Mouse (Mus musculus): ENCODE measurements around the gene Gng11. TPM values are rescaled to one million over a fixed set of nuclear protein-coding genes. Genes with fewer than 3 reads are reported as not detected.

Gng11 gene
- total and polyA plus RNA-seq, 2 experiments = 4.6 to 9.3 TPM

- Histone ChIP-seq H3K27ac (replicated peaks; ENCODE audit: insufficient read depth, low read depth, low read length) (peak within 1 kb of the TSS; percentile 94), H3K4me3 (ENCODE audit: insufficient read depth, low read depth, low read length) (peak within 1 kb of the TSS; percentile 65), H3K36me3 (ENCODE audit: control insufficient read depth, insufficient read depth, low read length) (no peaks in the 10 kb centered on the region), H3K9ac (ENCODE audit: low read depth, low read length) (peak within 1 kb of the TSS; percentile 89), H3K27me3 (ENCODE audit: control insufficient read depth, insufficient read depth, low read length) (no peaks in the 10 kb centered on the region), H3K79me2 (ENCODE audit: control insufficient read depth, insufficient read depth, low read length) (peaks cover 6% of the 10 kb centered on the region; the same call in 1 of the 2 replicates), H3K4me1 (ENCODE audit: control insufficient read depth, insufficient read depth, low read length) (peaks cover 4% of the 10 kb centered on the region)
- DNase-seq (ENCODE audit: extremely low read depth, low read depth, low spot score) = peak; percentile 100
- no peak for TF ChIP-seq CTCF (IDR thresholded peaks at IDR 0.05; ENCODE audit: low read depth, low read length)
- WGBS = 17% methylated on average over 3 of the region's 3 CpGs
These were observed 15.0 kb upstream of the Gng11 start, which contains the start of gene Tfpi2 for GRCm38 (mm10) chr6:3988750-3989149. Gene Tfpi2, minus strand, starts transcription at chr6:3988919.

GRCm38 (mm10) chr6:3993492-3993891 is 10.2 kb upstream of the Gng11 start, which contains the start of gene Gngt1:
Gene Gngt1, plus strand, starts transcription at chr6:3993792.
- DNase-seq (ENCODE audit: extremely low read depth, low read depth, low spot score) = peak; percentile 51
- no peaks in the 10 kb centered on the region; the same call in 1 of the 2 replicates for H3K4me1 ChIP-seq (ENCODE audit: control insufficient read depth, insufficient read depth, low read length)
- H3K27me3 ChIP-seq (ENCODE audit: control insufficient read depth, insufficient read depth, low read length) = no peaks in the 10 kb centered on the region
- no peaks in the 10 kb centered on the region for H3K36me3 ChIP-seq (ENCODE audit: control insufficient read depth, insufficient read depth, low read length)
- TF ChIP-seq POLR2A (IDR thresholded peaks at IDR 0.05; ENCODE audit: extremely low read depth, insufficient read depth, low read length) (no peak), CTCF (IDR thresholded peaks at IDR 0.05; ENCODE audit: low read depth, low read length) (no peak)
- H3K27ac ChIP-seq (replicated peaks; ENCODE audit: insufficient read depth, low read depth, low read length) = no peak within 1 kb of the TSS
- no peak within 1 kb of the TSS for H3K9ac ChIP-seq (ENCODE audit: low read depth, low read length)
- WGBS = 87% methylated on average over 6 of the region's 6 CpGs
- H3K4me3 ChIP-seq (ENCODE audit: insufficient read depth, low read depth, low read length) = no peak within 1 kb of the TSS
- H3K79me2 ChIP-seq (ENCODE audit: control insufficient read depth, insufficient read depth, low read length) = no peaks in the 10 kb centered on the region

GRCm38 (mm10) chr6:3998089-3998488 is 5.6 kb upstream of the Gng11 start:
- Histone ChIP-seq H3K9ac (ENCODE audit: low read depth, low read length) (no peak overlapping the region), H3K36me3 (ENCODE audit: control insufficient read depth, insufficient read depth, low read length) (no peaks in the 10 kb centered on the region), H3K27ac (replicated peaks; ENCODE audit: insufficient read depth, low read depth, low read length) (no peak overlapping the region), H3K79me2 (ENCODE audit: control insufficient read depth, insufficient read depth, low read length) (no peaks in the 10 kb centered on the region), H3K27me3 (ENCODE audit: control insufficient read depth, insufficient read depth, low read length) (no peaks in the 10 kb centered on the region), H3K4me1 (ENCODE audit: control insufficient read depth, insufficient read depth, low read length) (no peaks in the 10 kb centered on the region), H3K4me3 (ENCODE audit: insufficient read depth, low read depth, low read length) (no peak overlapping the region)
- no peak for DNase-seq (ENCODE audit: extremely low read depth, low read depth, low spot score)
- 75% methylated on average over 4 of the region's 4 CpGs for WGBS
- no peak for TF ChIP-seq CTCF (IDR thresholded peaks at IDR 0.05; ENCODE audit: low read depth, low read length)

GRCm38 (mm10) chr6:3999296-3999695 is 4.4 kb upstream of the Gng11 start:
- no peaks in the 10 kb centered on the region for H3K36me3 ChIP-seq (ENCODE audit: control insufficient read depth, insufficient read depth, low read length)
- TF ChIP-seq POLR2A (IDR thresholded peaks at IDR 0.05; ENCODE audit: extremely low read depth, insufficient read depth, low read length) = no peak
- TF ChIP-seq CTCF (IDR thresholded peaks at IDR 0.05; ENCODE audit: low read depth, low read length) = no peak
- H3K79me2 ChIP-seq (ENCODE audit: control insufficient read depth, insufficient read depth, low read length) = no peaks in the 10 kb centered on the region
- H3K27ac ChIP-seq (replicated peaks; ENCODE audit: insufficient read depth, low read depth, low read length) = no peak overlapping the region
- 0 out of 2 replicates have a peak, but pooled peaks cover under 1% of the 10 kb centered on the region for H3K4me1 ChIP-seq (ENCODE audit: control insufficient read depth, insufficient read depth, low read length)
- no peak overlapping the region for H3K9ac ChIP-seq (ENCODE audit: low read depth, low read length)
- WGBS = 80% methylated on average over 6 of the region's 6 CpGs
- H3K27me3 ChIP-seq (ENCODE audit: control insufficient read depth, insufficient read depth, low read length) = no peaks in the 10 kb centered on the region
- H3K4me3 ChIP-seq (ENCODE audit: insufficient read depth, low read depth, low read length) = no peak overlapping the region
- DNase-seq (ENCODE audit: extremely low read depth, low read depth, low spot score) = no peak

- 67% methylated on average over 3 of the region's 3 CpGs for WGBS
These were observed 3.0 kb upstream of the Gng11 start for GRCm38 (mm10) chr6:4000716-4001115.

GRCm38 (mm10) chr6:4003445-4003844 is 259 bp upstream of the Gng11 start:
- Histone ChIP-seq H3K27me3 (ENCODE audit: control insufficient read depth, insufficient read depth, low read length) (no peaks in the 10 kb centered on the region), H3K9ac (ENCODE audit: low read depth, low read length) (no peak overlapping the region), H3K27ac (replicated peaks; ENCODE audit: insufficient read depth, low read depth, low read length) (peak overlapping the region; percentile 58), H3K79me2 (ENCODE audit: control insufficient read depth, insufficient read depth, low read length) (no peaks in the 10 kb centered on the region), H3K4me3 (ENCODE audit: insufficient read depth, low read depth, low read length) (peak overlapping the region; percentile 5; the same call in 1 of the 2 replicates), H3K4me1 (ENCODE audit: control insufficient read depth, insufficient read depth, low read length) (0 out of 2 replicates have a peak, but pooled peaks cover 2% of the 10 kb centered on the region), H3K36me3 (ENCODE audit: control insufficient read depth, insufficient read depth, low read length) (no peaks in the 10 kb centered on the region)
- DNase-seq (ENCODE audit: extremely low read depth, low read depth, low spot score) = no peak
- TF ChIP-seq POLR2A (IDR thresholded peaks at IDR 0.05; ENCODE audit: extremely low read depth, insufficient read depth, low read length) = no peak
- no peak for TF ChIP-seq CTCF (IDR thresholded peaks at IDR 0.05; ENCODE audit: low read depth, low read length)
- WGBS = 35% methylated on average over 4 of the region's 4 CpGs

More at GRCm38 (mm10) chr6:4000716-4001115, 3.0 kb upstream of the Gng11 start:
- DNase-seq (ENCODE audit: extremely low read depth, low read depth, low spot score) = peak; percentile 54
- Histone ChIP-seq H3K27ac (replicated peaks; ENCODE audit: insufficient read depth, low read depth, low read length) (no peak overlapping the region), H3K4me3 (ENCODE audit: insufficient read depth, low read depth, low read length) (no peak overlapping the region), H3K79me2 (ENCODE audit: control insufficient read depth, insufficient read depth, low read length) (no peaks in the 10 kb centered on the region), H3K36me3 (ENCODE audit: control insufficient read depth, insufficient read depth, low read length) (no peaks in the 10 kb centered on the region), H3K27me3 (ENCODE audit: control insufficient read depth, insufficient read depth, low read length) (no peaks in the 10 kb centered on the region), H3K9ac (ENCODE audit: low read depth, low read length) (no peak overlapping the region), H3K4me1 (ENCODE audit: control insufficient read depth, insufficient read depth, low read length) (0 out of 2 replicates have a peak, but pooled peaks cover 2% of the 10 kb centered on the region)
- TF ChIP-seq CTCF (IDR thresholded peaks at IDR 0.05; ENCODE audit: low read depth, low read length) (no peak), POLR2A (IDR thresholded peaks at IDR 0.05; ENCODE audit: extremely low read depth, insufficient read depth, low read length) (no peak)

All from liver, adult 2 months (tissue).